Mouse (Mus musculus) megakaryocyte, embryonic 14.5 days (primary cell): ENCODE measurements around the gene Nhsl2.

Experiments used
- FLI1 ChIP-seq: IDR thresholded peaks from 2 replicates; pipeline ENCODE4 v1.6.1; 2012; ENCODE audit warnings: low read length, inconsistent platforms, mixed read lengths
- GATA1 ChIP-seq: IDR thresholded peaks from 3 replicates; pipeline ENCODE4 v1.6.1; 2012; ENCODE audit warnings: mixed read lengths, low read length, inconsistent platforms, borderline replicate concordance

DNA sequence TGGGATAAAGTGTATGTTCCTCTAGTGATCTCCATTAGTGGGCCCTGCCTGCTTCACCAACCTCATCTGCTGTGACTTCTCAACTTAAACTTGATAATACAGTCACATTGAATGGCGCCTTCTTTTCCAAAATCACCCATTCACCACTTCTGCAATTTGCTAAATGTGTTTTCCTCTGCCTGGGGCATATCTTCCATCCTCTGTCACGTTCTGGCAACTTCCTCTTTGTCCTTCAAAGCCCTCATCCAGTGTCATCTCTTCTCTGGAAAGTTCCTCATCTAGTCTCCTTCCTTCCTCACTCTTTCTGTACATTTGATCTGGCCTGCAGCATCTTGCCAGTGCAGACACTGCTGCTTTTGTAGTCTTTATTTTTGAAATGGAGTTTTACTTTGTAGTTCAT, 158.8 kb downstream of the Nhsl2 start:
- TF ChIP-seq FLI1 (no peak), GATA1 (no peak)
